Mouse (Mus musculus) fat pad, adult 2 months (tissue): ENCODE results near the gene Cep19.
"Not testable (repeated sequence)": the region's sequence is repeated elsewhere in the genome, so short reads cannot be mapped to it uniquely, and the experiment has no call there.

Experiments used
- DNase-seq: peaks from one replicate; pipeline ENCODE4 v3.0.0-alpha.2; 2011; ENCODE audit warnings: low read depth, low spot score; ENCODE audit errors: extremely low read depth

Cep19 gene

GRCm38 (mm10) chr16:32099638-32100150 lies at the start of gene Cep19, which contains the start of gene Pigx:
Gene Cep19 (plus strand): TSS chr16:32099800.
Gene Pigx (minus strand): TSS chr16:32099740.
- no peak for DNase-seq

DNA sequence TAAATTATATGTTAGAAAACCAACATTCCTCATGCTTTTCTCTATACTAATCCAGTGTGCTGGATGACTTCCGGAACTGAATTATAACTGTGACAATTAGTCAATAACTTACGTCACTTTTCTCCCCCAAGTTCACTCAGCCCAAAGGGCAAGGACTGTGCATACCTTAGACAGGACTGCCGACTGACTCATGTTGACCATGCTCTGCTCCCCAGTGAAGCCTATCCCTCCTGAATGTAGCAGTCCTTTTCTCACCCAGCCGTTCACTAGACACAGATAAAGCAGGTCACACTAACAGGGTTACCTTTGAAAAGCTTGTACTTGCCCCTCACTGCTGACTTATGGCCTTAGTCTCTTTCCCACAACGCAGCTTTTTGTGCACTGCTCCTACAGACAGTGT lies 40.8 kb upstream of the Cep19 start:
- no peak for DNase-seq

DNA sequence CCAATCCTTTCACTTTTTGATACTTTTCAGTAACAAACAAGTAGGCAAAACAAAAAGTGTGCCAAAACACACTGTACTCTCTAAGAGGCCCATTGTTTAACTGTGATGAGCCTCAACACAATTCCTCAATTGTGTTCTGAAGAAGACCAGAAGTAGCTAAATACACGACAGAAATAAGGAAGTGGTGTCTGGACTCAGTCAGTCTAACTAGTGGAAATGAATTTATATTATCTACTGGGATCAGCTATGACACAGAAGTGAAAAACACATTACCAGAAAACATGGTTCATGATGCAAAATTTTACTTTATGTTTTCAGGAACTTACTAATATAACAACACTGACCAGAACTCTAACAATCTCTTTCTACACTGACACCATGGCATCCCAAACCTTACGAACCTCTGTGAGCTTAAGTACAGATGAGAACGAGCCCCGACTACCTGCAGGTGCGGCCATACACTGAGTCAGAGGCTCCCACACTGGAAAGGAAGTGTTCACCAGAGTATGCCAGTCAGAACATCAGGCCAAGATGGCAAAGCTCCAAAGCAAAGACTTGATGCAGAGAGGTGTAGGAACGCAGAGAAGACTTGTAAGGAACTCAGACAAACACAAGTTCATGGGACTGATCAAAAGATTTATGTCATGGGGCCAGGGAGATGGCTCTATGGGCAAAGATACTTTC lies 39.6 kb upstream of the Cep19 start:
- no peak for DNase-seq

DNA sequence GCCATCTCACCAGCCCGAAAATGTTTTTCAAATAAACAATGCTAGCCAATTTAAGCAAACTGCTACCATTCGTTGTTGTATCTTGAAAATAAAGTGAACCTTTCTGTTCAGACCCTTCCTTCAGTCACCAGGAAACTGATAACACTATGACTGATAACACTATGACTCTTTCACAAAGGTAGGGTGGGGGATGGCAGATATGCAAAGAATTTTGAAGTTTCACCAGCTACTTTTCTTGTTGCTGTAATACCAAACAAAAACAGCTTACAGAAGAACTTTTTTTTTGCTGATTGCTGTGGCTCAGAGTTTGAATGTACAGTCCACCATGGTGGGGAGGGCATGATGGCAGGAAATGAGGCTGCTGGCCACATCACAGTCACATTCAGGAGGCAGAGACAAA lies 37.4 kb upstream of the Cep19 start:
- no peak for DNase-seq

DNA sequence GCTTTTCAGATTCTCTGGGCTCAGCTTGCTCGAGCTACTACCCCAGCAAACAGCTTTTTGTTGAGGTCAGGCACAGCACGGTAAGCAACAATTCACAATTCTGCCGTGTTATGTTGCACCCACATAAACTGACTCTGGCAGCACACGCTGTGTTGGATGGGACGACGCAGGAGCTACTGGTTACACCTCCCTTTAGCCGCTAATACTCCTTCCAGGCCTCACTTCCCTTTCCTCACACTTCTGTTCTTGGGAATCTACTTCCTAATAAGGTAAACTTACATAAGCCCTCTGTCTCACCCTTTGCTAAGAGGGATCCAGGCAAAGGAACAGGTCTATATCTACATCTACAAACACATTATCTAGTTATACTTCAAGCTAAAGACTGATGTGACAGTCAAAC lies 35.7 kb upstream of the Cep19 start:
- no peak for DNase-seq

DNA sequence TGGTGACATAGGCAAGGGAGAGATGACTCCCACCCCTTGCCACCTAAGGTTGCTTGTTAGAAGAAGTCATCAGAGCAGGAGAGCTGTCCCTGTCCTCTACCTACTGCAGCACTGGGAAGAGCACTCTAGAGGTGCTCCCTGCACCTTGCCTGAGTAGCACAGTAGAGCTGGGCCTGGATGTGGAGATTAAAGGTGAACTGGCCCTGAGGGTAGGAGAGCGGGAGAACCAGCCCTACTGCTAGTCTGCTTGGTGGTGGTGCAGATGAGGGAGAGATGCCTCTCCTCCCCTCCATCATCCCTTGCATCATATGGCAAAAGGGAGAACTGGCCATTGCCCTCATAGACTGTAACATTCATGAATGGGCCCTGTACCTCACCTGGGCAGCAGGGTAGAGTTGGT lies 32.7 kb upstream of the Cep19 start:
- DNase-seq = no peak

DNA sequence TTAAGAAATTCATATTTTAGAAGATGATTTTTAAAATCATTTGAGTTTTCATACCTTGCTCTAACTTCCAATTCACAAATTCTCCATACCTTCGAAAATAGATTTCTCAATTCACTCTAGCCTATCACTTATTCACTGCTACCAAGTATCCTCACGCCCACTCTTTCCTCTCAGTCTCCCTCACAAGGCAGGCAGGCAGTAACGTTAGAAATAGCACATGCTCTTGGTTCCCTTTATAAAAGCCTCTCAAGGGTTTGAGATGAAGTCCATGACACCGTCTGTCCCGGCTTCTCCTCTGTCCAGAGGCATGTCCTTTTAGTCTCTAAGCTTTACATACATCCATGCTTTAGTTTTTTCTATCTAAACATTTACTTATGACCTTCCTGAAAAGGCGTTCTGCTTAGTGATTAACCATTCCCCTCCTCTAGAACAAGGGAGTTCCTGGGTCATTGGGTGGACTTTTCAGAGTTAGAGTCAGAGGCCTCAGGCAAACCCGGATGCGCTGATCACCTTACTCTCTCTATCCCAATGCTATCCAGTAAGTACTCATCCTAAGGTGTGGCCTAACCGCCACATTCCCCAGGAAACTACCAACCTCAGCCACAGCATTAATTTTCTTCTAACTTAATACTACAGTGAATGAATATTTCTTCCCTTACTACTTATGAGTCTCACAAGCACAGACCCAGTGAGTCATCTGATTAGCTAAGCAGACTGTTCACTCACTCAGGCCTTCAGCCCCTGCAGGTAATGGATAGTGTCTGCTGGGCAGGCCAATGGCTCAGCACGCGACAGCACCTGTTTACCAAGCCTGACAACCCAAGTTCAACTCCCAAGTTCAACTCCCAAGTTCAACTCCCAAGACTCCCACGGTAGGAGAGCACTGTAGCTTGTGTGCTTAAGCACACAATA lies 31.0 kb upstream of the Cep19 start:
- no peak for DNase-seq

- DNase-seq = not testable (repeated sequence)
These were observed 29.5 kb upstream of the Cep19 start for GRCm38 (mm10) chr16:32070070-32070469.

DNA sequence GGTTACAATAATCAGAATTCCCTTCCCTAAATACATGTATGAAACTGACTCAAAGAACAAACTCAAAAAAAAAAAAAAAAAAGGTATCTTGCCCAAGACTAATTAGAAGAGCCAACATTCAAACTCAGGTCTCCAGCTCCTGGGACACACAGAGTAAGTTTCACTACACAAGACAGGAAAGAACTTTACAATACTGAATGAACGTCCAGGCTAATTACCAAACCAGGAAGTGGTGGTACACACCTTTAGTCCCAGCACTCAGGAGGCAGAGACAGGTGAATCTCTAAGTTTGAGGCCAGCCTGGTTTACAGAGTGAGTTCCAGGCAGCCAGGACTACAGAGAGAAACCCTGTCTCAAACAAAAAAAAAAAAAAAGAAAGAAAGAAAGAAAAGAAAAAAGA lies 23.8 kb upstream of the Cep19 start:
- DNase-seq = no peak

- DNase-seq = no peak
These were observed 23.2 kb upstream of the Cep19 start for GRCm38 (mm10) chr16:32076406-32076805.

- no peak for DNase-seq
These were observed 21.8 kb upstream of the Cep19 start for GRCm38 (mm10) chr16:32077648-32078407.

- DNase-seq = no peak
These were observed 21.1 kb upstream of the Cep19 start for GRCm38 (mm10) chr16:32078408-32078990.

DNA sequence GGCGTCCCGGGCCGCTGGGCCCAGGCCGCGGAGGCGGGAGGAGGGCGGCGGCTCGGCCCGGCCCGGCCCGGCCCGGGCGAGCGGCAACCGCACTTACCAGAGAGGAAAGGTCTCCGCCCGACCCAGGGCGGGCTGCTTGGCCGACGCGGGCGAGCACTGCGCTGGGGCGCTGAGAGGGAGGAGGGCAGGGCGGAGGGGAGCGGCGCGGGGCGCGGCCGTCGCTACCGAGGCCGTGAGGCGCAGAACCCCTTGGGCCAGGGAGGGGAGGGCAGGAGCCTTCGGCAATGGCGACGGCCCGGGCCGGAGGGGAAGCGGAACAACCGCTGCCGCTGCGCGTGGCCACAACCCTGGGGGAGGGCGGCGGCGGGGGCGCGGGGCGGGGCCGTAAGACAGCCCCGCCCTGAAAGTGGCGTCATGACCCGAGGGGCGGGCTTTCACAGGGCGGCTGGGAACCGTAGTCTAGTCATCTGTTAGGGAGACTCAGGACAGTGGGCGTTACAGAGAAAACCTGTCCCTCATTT lies 20.5 kb upstream of the Cep19 start, which contains the start of gene Pak2:
Pak2 (minus strand) TSS at position 352 of the 521 bp plus-strand sequence.
- DNase-seq = no peak

DNA sequence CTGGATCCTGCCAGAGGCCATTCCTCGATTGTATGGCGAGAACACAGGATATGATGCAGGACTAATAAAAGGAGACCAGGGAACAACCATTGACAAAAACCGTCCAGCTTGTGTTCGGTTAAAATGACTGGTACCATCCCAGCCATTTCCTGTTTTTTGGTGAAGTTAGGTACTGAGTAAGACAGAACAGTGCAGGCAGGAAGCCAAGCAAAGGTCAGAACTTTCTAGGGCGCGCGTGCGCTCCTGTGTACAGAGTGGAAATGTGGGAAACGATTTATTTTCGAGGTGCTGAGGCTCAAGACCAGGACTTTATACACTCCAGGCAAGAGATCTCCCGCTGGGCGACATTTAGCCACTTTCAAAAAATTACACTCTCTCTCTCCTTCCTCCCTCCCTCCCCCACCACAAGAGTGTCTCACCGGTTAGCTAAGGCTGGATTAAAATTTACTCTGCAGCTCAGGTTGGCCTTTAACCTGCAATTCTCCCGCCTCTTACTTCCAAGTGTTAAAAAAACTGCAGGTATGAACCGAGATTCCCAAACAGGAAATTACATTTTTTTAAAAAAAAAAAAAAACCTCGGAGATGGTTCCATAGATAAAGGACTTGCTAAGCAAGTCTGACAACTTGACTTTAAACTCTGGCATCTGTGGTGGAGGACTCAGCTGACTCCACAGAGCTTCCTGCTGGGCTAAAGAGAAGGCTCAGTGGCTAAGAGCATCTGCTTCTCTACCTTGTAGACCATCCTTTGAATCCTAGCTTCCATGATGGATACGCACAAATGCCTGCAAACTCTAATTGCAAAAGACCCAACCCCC lies 11.8 kb upstream of the Cep19 start:
- no peak for DNase-seq

- DNase-seq = no peak
These were observed 8.1 kb upstream of the Cep19 start for GRCm38 (mm10) chr16:32091466-32091865.

- DNase-seq = not testable (repeated sequence)
These were observed 1.8 kb upstream of the Cep19 start for GRCm38 (mm10) chr16:32097757-32098156.

- DNase-seq = no peak
These were observed 533 bp upstream of the Cep19 start for GRCm38 (mm10) chr16:32098897-32099637.

- DNase-seq = no peak
These were observed 2.7 kb downstream of the Cep19 start for GRCm38 (mm10) chr16:32102295-32102694.

- no peak for DNase-seq
These were observed 6.1 kb downstream of the Cep19 start for GRCm38 (mm10) chr16:32105698-32106097.
